Mouse (Mus musculus): ENCODE data around the gene Fbrsl1. TPM values are rescaled to one million over a fixed set of nuclear protein-coding genes. Genes with fewer than 3 reads are reported as not detected.

The Fbrsl1 gene
- polyA plus RNA-seq, 1 experiment = 64.9 TPM

DNA sequence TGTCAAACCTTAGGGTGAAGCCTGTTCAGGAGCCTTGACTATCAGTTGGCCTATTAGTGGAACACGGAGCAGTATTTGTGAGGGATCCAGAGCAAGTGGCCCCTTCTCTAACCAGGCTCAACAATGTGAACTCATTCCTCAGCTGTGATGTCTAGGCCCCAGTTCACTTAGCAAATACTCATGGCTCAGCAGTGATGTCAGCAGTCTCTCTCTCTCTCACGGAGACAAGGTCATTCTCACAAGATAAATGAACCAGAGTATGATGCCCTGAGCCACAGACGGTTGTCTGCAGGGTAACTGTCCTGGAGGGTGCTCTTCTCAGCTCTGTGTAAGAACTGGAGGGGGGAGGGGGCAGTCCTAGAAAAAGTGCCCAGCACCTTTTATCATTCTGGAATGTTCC is 44.4 kb downstream of the Fbrsl1 start:
- Histone ChIP-seq H3K4me1 (ENCODE audit: control insufficient read depth, insufficient read depth, low read length) (no peaks in the 10 kb centered on the region), H3K4me3 (replicated peaks; ENCODE audit: extremely low read depth, low read depth, low read length) (no peak overlapping the region)
- TF ChIP-seq POLR2A (IDR thresholded peaks at IDR 0.05; ENCODE audit: borderline replicate concordance, extremely low read depth, low read depth, low read length) = no peak
- no peak for TF ChIP-seq CTCF (IDR thresholded peaks at IDR 0.05; ENCODE audit: insufficient read depth, low read length)
- 41% methylated on average over 3 of the region's 3 CpGs for whole genome bisulfite sequencing
- DNase-seq = no peak

DNA sequence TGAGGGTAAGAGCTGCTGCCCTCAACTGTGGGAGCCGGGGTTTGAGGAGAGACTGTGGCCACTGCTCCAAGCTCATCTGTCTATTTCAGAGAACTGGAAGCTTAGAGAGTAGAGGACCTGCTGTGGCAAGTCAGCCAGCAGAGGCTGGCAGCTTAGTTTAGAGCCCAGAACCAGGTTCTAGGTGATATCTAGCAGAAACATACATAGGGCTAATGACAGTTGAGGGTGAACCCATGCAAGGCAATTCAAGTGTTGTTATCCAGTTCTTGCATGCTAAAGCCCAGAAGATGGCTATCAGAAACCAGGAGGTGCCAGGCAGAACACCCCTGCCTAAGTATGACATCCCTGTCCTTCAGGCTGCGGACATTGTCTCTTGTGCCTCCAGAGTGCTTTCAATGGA is 45.7 kb downstream of the Fbrsl1 start:
- DNase-seq = no peak
- no peak overlapping the region for H3K4me3 ChIP-seq (replicated peaks; ENCODE audit: extremely low read depth, low read depth, low read length)
- WGBS = 91% methylated on average over 2 of the region's 2 CpGs
- TF ChIP-seq POLR2A (IDR thresholded peaks at IDR 0.05; ENCODE audit: borderline replicate concordance, extremely low read depth, low read depth, low read length) (no peak), CTCF (IDR thresholded peaks at IDR 0.05; ENCODE audit: insufficient read depth, low read length) (no peak)
- no peaks in the 10 kb centered on the region for H3K4me1 ChIP-seq (ENCODE audit: control insufficient read depth, insufficient read depth, low read length)

DNA sequence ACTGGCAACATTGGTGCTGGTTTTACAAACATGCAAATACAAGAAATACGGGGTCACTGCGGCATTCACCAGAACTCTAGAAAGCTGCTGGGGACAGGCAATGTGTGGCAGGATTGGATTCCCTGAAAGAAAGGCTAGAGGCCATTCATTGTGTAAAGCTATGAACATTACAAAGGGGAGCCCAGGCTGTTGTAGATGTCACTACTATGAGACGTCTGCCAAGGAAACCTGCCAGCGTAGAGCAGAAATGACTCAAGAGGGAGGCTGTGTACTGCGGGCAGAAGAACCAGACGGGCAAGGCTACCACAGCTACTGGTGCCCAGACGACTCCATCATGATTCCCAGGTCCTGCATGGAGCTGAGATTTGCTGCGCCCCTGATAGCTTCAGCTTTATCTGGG is 47.2 kb downstream of the Fbrsl1 start:
- TF ChIP-seq POLR2A (IDR thresholded peaks at IDR 0.05; ENCODE audit: borderline replicate concordance, extremely low read depth, low read depth, low read length) = no peak
- no peak for TF ChIP-seq CTCF (IDR thresholded peaks at IDR 0.05; ENCODE audit: insufficient read depth, low read length)
- Histone ChIP-seq H3K4me1 (ENCODE audit: control insufficient read depth, insufficient read depth, low read length) (no peaks in the 10 kb centered on the region), H3K4me3 (replicated peaks; ENCODE audit: extremely low read depth, low read depth, low read length) (no peak overlapping the region)
- 89% methylated on average over 8 of the region's 8 CpGs for WGBS
- no peak for DNase-seq

DNA sequence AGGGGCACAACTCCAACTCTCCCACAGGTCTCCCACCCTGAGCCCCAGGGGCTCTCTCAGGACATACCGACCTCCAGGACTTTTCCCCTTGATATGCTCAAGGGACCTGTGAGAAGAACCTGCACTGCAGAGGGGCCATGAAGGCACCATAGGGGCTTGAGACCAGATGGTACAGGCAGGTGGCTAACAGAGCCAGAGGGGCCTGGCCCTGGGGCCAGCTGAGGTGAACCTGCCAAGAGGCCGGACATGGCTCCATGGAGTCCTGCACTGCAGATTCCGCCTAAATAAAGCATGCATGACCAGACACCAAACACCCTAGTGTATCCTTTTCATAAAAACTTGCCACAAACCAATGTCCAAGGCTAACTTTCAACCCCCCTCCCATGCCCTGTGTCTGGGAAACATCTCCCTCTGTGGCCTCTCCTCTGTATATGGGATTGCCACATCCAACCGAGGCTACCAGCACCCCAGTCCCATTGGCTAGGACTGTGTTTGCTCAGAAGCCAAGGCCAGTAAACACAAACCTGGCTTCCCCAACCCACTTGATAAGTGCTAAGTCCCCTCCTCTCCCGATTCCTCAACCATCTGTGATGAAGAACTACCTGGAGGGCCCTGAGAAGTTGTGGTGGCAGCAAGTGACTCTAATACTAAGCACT is 53.2 kb downstream of the Fbrsl1 start:
- TF ChIP-seq POLR2A (IDR thresholded peaks at IDR 0.05; ENCODE audit: borderline replicate concordance, extremely low read depth, low read depth, low read length) = no peak
- no peak for TF ChIP-seq CTCF (IDR thresholded peaks at IDR 0.05; ENCODE audit: insufficient read depth, low read length)
- no peak overlapping the region for H3K4me3 ChIP-seq (replicated peaks; ENCODE audit: extremely low read depth, low read depth, low read length)
- no peak for DNase-seq
- WGBS = 81% methylated on average over 5 of the region's 5 CpGs
- no peaks in the 10 kb centered on the region for H3K4me1 ChIP-seq (ENCODE audit: control insufficient read depth, insufficient read depth, low read length)

DNA sequence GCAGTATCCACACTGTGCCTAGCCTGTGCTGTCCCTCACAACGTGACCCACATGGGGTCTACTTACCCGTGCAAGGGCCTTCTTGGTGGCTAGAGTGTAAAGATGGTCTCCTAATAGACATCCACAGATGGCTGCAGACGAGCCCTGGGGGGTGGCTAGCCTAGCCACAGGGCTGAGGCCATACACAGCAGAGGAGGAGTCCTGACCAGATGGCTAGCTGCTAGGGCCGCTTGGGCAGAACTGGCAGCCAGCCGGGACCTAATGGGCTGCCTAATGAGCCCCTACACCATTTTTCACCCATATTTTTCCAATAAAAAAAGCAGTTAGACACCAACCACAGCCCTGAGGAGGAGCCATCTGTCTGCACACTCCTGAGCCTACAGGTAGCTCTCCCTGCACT is 55.6 kb downstream of the Fbrsl1 start:
- no peaks in the 10 kb centered on the region for H3K4me1 ChIP-seq (ENCODE audit: control insufficient read depth, insufficient read depth, low read length)
- DNase-seq = no peak
- no peak overlapping the region for H3K4me3 ChIP-seq (replicated peaks; ENCODE audit: extremely low read depth, low read depth, low read length)
- TF ChIP-seq CTCF (IDR thresholded peaks at IDR 0.05; ENCODE audit: insufficient read depth, low read length) (no peak), POLR2A (IDR thresholded peaks at IDR 0.05; ENCODE audit: borderline replicate concordance, extremely low read depth, low read depth, low read length) (no peak)
- 78% methylated on average over 5 of the region's 5 CpGs for WGBS

DNA sequence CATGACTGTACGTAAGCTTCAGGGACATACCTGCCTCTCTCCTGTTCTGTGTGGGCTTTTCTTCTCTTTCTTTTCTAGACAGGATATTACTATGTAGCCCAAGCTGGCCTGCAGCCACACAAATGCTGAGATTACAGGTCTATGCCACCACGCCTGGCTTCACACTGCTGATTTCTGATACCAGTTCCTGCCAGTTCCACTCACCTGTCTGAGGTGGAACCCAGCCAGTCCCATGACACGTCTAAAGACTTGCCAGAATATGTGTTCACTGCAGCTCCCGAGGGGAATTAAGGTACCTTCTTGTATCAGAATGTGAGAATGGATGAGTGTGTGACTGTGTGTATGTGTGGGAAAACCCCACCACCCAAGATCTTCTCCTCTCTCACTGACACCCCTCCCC is 57.7 kb downstream of the Fbrsl1 start:
- WGBS = 77% methylated on average over 4 of the region's 4 CpGs
- no peak for TF ChIP-seq POLR2A (IDR thresholded peaks at IDR 0.05; ENCODE audit: borderline replicate concordance, extremely low read depth, low read depth, low read length)
- no peak for TF ChIP-seq CTCF (IDR thresholded peaks at IDR 0.05; ENCODE audit: insufficient read depth, low read length)
- DNase-seq = no peak

DNA sequence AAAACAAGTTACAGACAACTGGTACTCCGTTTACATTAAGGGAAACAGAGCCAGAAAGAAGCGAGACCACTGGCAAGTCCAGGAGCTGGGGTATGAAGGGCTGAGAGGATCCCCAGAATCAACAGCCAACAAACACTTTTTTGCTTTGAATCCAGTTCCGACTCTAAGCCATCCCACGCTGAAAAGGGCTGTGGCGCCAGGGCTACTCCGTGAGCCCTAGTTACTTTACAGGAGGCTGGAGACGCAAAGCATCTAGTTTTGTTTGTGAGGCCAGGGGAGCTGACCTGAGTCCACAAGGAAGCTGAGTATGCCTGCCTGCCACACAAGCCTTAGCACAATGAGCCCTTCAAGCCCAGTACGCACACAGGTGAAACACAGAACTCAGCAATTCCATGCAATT is 61.0 kb downstream of the Fbrsl1 start:
- WGBS = 27% methylated on average over 8 of the region's 8 CpGs
- H3K4me1 ChIP-seq (ENCODE audit: control insufficient read depth, insufficient read depth, low read length) = peaks cover 2% of the 10 kb centered on the region

More for the DNA sequence above, 57.7 kb downstream of the Fbrsl1 start:
- Histone ChIP-seq H3K4me3 (replicated peaks; ENCODE audit: extremely low read depth, low read depth, low read length) (no peak overlapping the region), H3K4me1 (ENCODE audit: control insufficient read depth, insufficient read depth, low read length) (peaks cover 2% of the 10 kb centered on the region)

DNA sequence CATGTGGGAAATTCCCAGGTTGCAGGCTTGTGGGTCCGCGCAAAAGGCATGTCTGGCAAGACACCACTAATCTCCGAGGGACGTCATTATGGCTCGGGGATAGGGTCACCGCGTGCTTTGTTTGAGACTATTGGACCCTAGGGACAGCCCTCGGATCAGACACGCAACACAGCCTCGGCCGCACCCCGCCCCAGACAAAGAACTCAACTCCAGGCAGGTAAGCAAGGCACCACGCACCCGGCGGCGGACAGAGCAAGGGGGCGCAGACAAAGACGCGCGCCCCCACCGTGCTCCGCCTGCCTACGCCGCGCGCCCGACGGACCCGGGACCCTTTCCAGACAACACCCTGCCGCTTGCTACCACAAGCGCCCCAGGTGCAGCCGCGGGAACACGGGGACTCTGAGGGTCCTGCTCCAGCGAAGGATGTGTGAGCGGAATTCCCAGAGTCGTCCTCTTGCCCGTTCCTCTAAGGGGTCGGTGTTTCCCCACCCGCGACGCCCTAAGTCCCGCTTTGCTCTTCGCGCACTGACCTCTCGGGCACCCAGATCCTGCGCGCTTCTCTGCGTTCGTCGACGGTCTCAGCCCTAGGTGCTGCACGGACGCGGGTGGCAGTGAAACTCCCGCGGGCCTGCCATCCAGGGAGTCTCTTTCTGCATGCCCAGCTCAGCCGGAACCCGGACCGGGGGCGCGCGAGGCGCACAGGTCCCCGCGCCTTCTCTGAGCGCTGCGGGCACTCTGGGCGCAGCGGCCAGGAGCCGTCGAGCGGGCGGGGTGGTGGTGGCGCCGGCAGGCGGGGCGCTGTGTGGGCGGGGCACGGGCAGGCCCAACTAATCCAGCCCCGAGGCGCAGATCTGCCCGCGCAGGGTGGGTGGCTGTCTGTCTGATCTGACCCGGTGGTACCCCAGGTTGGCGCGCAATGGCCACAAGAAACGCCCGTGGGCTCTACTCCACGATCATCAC is 61.7 kb downstream of the Fbrsl1 start:
- TF ChIP-seq POLR2A (IDR thresholded peaks at IDR 0.05; ENCODE audit: borderline replicate concordance, extremely low read depth, low read depth, low read length) (no peak), CTCF (IDR thresholded peaks at IDR 0.05; ENCODE audit: insufficient read depth, low read length) (no peak)
- DNase-seq = peak; percentile 64
- Histone ChIP-seq H3K4me3 (replicated peaks; ENCODE audit: extremely low read depth, low read depth, low read length) (peak overlapping the region; percentile 75), H3K4me1 (ENCODE audit: control insufficient read depth, insufficient read depth, low read length) (peaks cover 2% of the 10 kb centered on the region)
- 4% methylated on average over 90 of the region's 90 CpGs for WGBS

More for the DNA sequence above, 61.0 kb downstream of the Fbrsl1 start:
- no peak for TF ChIP-seq POLR2A (IDR thresholded peaks at IDR 0.05; ENCODE audit: borderline replicate concordance, extremely low read depth, low read depth, low read length)
- TF ChIP-seq CTCF (IDR thresholded peaks at IDR 0.05; ENCODE audit: insufficient read depth, low read length) = no peak
- H3K4me3 ChIP-seq (replicated peaks; ENCODE audit: extremely low read depth, low read depth, low read length) = peak overlapping the region; percentile 44
- no peak for DNase-seq

DNA sequence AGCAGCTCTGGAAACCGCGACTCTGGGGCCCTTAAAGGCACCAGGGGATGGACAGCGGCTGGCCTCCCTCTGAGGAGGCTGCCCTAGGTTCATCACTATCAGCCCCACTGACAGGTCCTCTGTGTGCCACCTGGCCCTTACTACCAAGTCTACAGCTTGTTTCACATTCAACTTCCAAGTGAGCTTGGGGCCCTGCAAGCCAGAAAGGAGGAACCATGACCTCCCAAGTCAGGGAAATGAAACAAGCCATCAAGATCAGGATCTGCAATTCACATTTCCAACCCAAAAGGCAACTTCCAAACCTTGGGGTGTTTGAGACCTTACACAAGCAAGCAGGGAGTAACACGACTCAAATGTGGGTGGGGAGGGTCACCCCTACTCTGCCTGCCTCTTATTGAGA is 63.0 kb downstream of the Fbrsl1 start:
- WGBS = 74% methylated on average over 4 of the region's 4 CpGs
- H3K4me1 ChIP-seq (ENCODE audit: control insufficient read depth, insufficient read depth, low read length) = peaks cover 2% of the 10 kb centered on the region
- H3K4me3 ChIP-seq (replicated peaks; ENCODE audit: extremely low read depth, low read depth, low read length) = no peak overlapping the region
- TF ChIP-seq POLR2A (IDR thresholded peaks at IDR 0.05; ENCODE audit: borderline replicate concordance, extremely low read depth, low read depth, low read length) (no peak), CTCF (IDR thresholded peaks at IDR 0.05; ENCODE audit: insufficient read depth, low read length) (no peak)
- DNase-seq = no peak

Measured in lung, adult 2 months (tissue).